Mouse (Mus musculus) lung, adult 2 months (tissue): ENCODE measurements around the gene Cbfa2t3. TPM values are rescaled to one million over a fixed set of nuclear protein-coding genes. Genes with fewer than 3 reads are reported as not detected.

Source experiments
- DNase-seq: peaks from one replicate; pipeline ENCODE4 v3.0.0; 2022
- H3K4me1 ChIP-seq: fragments of 200-500 bp; 2 replicates; pipeline ENCODE4 v1.6.1; 2011; ENCODE audit warnings: low read length; ENCODE audit not compliant: control insufficient read depth, insufficient read depth
- H3K4me3 ChIP-seq: fragments of 200-500 bp; replicated peaks from 2 replicates; pipeline ENCODE3; 2011; ENCODE audit warnings: low read depth, mild to moderate bottlenecking, control low read depth, low read length; ENCODE audit errors: extremely low read depth
- CTCF ChIP-seq: fragments of 200-500 bp; IDR thresholded peaks from 2 replicates; pipeline ENCODE4 v1.5.1; 2011; ENCODE audit warnings: mild to moderate bottlenecking, low read length, control low read depth; ENCODE audit not compliant: insufficient read depth
- POLR2A ChIP-seq: fragments of 200-500 bp; IDR thresholded peaks from 2 replicates; pipeline ENCODE4 v1.6.1; 2011; ENCODE audit warnings: low read depth, mild to moderate bottlenecking, control low read depth, low read length, borderline replicate concordance; ENCODE audit errors: extremely low read depth
- WGBS: fragments of 180-500 bp; shearing (Covaris S2); methylation state at CpG from one replicate; pipeline ENCODE4 v1.1.7; 2018; 5-methylcytosine and 5-hydroxymethylcytosine counted together
- polyA plus RNA-seq: library from polyadenylated mRNA; depleted of rRNA; stranded (reverse); fragments of >200 nt; gene quantifications from 2 replicates; pipeline ENCODE4 v1.2.3, GENCODE M21; 2012

Gene Cbfa2t3
- polyA plus RNA-seq, 1 experiment: 40.0 TPM

DNA sequence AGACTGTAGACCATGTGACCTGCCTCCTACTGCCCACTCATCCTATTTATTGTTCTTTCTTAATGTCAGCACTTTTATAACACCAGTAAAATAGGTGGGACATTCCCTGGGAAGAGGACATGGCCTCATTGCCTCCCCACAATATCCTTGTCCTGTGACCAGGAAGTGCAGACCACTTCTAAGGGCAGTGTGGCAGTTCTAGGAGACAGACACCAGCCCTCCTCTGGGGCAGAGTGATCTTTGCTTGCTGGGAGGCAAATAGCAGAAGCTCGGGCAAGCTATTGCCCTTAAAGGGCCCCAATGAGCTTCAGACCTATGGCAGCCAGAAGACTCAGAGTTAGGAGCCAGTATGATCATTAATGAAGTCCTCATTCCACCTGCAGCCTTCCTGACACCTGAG is 94.3 kb downstream of the Cbfa2t3 start:
- no peak for TF ChIP-seq CTCF
- no peak for TF ChIP-seq POLR2A
- WGBS: 47% methylated on average over 1 of the region's 1 CpGs
- no peaks in the 10 kb centered on the region for H3K4me1 ChIP-seq
- DNase-seq: no peak
- H3K4me3 ChIP-seq: no peak overlapping the region

DNA sequence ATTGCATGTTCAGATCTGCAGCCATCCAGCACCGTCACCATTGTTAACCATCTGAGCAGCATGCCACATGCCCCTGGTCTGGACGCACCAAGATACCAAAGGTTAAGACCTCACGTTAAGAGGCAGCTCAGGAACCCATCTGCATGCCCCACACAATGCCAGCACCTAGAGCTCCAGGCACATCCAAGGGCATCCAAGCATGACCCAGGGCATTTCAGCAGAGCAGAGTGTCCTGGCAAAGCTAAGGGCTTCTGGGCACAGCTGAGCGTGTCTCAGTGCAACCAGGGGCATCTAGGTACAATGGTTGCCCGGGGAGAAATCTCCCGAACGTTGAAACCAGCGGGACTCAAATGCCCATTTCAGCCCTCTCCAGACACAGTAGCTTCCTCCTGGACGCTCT is 98.2 kb downstream of the Cbfa2t3 start:
- WGBS: 91% methylated on average over 9 of the region's 9 CpGs
- H3K4me1 ChIP-seq: no peaks in the 10 kb centered on the region
- no peak for DNase-seq
- H3K4me3 ChIP-seq: no peak overlapping the region
- TF ChIP-seq CTCF (no peak), POLR2A (no peak)

DNA sequence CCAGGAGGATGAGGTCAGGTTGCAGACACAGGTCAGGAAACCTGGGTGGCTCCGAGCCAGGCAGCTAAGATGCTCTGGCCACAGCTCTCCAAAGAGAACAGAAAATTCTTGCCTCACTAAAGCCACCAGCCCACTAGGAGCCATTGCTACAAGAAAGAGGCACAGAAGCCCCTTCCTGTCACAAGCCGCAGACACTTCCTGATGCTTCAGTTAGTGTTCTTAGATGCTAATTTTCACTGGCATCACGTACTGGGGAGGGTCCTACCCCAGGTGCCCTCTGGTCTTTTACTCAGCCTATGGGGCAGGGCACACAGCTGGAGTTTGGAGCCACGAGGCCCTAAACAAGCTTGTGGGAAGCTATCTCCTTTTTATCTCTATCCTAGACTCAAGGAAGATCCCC is 102.9 kb downstream of the Cbfa2t3 start:
- no peak overlapping the region for H3K4me3 ChIP-seq
- DNase-seq: no peak
- 51% methylated on average over 4 of the region's 4 CpGs for WGBS
- TF ChIP-seq CTCF (no peak), POLR2A (no peak)
- H3K4me1 ChIP-seq: no peaks in the 10 kb centered on the region

DNA sequence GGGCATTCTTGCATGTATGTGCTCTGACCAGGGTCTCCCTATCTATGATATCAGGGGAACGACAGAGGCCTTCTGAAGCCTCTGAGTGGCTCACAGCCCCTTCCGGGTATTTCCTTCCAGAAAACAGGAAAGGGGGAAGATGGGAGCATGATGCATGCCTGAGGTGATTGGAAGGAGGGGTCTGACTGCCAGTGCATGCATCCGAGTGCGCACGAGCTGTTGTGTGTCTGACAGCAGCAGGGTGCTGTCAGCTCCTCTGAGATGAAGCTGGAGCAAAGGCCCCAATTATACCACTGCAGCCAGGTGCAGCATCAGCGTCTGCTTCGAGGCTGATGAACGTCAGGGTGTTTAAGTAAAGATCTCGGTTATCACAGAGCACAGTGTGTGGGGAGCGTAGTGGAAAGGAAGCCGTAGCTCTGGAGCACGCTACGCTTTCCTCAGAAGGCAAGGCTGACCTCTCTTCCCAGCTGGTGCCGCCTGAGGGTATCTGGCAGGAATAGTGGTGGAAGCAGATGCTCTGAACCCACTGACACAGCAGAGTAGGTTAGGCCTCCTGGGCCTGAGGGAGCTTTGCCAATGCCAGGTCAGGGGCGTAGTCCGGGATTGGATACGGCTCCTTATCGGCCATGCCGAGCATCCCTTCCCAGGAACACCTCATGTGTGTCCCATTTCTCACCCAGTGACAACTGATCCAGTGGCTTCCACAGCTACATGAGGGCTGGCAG is 105.0 kb downstream of the Cbfa2t3 start:
- Histone ChIP-seq H3K4me1 (no peaks in the 10 kb centered on the region), H3K4me3 (no peak overlapping the region)
- no peak for TF ChIP-seq POLR2A
- no peak for TF ChIP-seq CTCF
- WGBS: 85% methylated on average over 19 of the region's 19 CpGs
- no peak for DNase-seq

DNA sequence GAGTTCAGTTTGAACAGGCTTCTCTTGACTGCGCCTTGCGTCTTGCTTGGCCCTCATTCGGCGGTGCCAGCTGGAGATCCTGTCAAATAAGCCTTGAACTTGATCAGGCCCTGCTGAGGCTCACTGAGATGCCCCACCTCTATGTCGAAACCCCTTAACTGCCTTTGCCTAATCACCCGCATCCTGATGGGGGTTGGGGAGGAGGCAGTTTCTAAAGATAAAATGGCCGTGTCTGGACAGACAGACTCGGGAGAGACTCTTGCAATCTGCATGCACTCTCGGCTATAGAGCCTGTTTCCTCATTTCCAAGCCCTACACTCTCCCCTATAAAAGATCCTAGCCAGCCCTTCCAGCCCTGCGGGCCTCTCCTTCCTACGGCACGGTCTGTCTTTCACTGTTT is 105.7 kb downstream of the Cbfa2t3 start:
- Histone ChIP-seq H3K4me1 (no peaks in the 10 kb centered on the region), H3K4me3 (no peak overlapping the region)
- no peak for DNase-seq
- TF ChIP-seq CTCF (no peak), POLR2A (no peak)
- WGBS: 73% methylated on average over 12 of the region's 12 CpGs

DNA sequence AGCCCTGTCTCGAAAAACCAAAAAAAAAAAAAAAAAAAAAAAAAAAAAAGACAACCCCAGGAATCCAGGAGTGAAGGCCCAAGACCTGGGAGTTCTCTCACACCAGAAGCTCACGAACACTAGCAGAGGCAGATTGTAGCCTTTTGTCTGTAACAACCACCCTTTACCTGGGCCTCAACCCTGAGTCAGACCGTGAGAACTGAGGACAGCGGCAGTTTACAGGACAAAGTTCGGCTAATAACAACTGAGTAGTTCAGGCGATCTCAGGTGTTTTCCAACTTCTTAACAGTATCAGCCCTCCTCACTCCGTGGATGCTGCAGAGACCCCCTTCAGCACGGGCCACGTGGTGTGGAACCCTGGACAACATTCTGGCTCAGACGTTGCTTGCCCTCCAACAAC is 112.2 kb downstream of the Cbfa2t3 start:
- no peak for DNase-seq
- Histone ChIP-seq H3K4me3 (no peak overlapping the region), H3K4me1 (no peaks in the 10 kb centered on the region)
- WGBS: 92% methylated on average over 10 of the region's 10 CpGs
- no peak for TF ChIP-seq CTCF
- TF ChIP-seq POLR2A: no peak

DNA sequence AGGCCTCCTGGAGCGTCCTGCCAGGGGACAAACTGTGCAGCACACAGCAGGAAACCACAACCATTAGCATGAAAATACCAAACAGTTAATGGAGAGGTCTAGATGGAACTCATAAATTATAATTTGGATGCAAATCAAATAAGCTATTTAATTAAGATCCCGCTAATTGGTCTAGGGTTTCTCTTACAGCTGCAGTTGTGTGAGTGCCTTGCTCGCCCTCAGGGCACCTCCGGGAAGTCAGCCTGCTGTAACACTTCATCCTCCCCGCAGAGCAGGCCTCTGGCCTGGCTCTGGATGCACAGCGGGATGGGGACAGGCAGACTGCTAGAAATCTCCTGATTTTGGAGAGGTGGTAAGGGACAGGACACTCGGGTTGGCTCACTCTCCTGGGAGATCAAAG is 112.7 kb downstream of the Cbfa2t3 start:
- 81% methylated on average over 7 of the region's 7 CpGs for WGBS
- no peaks in the 10 kb centered on the region for H3K4me1 ChIP-seq
- no peak for DNase-seq
- no peak overlapping the region for H3K4me3 ChIP-seq
- TF ChIP-seq CTCF: no peak

DNA sequence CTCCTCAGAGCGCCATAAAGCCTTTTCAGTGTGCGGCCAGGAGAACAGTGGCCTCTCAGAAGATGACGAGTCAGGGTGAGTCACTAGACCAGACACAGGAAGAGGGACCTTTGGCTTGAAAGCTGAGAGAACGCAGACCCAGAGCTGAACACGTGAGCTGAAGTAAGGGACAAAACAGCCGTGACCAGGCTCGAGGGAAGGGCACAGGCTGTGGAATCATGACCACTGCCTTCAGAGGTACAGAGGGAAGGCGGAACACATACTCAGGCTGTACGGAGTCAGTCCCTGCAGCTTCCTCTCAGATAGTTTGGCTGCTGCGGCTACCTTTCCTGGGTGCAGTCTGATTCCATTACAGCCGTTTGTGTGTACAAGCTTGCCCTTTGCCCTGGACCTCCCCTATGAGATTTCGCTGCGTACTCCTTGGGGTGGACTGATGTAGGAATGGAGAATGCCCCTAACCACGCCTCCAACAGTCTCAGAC is 113.5 kb downstream of the Cbfa2t3 start:
- DNase-seq: no peak
- no peaks in the 10 kb centered on the region for H3K4me1 ChIP-seq
- 50% methylated on average over 14 of the region's 14 CpGs for WGBS
- TF ChIP-seq POLR2A (no peak), CTCF (no peak)
- no peak overlapping the region for H3K4me3 ChIP-seq

DNA sequence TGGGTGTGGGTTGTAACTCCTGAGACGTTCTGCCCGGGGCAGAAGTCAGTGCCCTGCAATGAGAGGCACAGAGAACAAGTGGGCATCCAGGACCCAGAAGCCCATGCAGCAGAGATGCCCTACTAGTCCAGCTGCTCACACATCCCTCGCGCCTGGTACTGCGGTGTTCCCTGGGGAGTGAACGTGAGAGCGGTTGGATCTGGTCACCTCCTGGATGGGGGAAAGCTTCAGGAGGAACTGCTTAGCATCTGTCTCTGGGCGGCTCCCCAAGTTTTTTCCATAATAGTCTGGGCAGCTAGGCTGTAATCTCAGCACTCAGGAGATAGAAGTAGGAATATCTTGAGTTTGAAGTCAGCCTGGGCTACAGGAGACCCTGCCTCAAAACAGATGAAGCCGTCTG is 113.9 kb downstream of the Cbfa2t3 start:
- H3K4me3 ChIP-seq: no peak overlapping the region
- DNase-seq: no peak
- 86% methylated on average over 9 of the region's 9 CpGs for WGBS
- TF ChIP-seq CTCF (no peak), POLR2A (no peak)
- H3K4me1 ChIP-seq: no peaks in the 10 kb centered on the region

DNA sequence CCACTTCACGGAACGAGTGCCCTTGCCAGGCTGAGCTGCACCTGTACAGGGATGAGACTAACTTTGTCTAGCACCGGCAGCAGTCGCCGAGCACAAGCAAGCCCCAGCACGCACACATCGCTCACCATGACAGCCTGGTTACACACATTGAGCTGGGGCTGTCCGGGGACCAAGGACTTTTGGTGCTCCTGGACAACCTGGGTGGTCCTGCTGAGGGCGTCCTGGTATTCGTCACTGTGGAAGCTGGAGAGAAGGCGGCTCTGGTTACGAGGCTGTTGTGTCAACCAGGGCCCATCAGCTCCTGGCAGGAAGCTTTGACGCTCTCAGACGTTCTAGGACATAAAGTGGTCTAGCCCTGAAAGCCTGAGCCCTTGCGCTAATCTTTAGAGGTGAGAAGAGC is 118.0 kb downstream of the Cbfa2t3 start:
- peaks cover 5% of the 10 kb centered on the region for H3K4me1 ChIP-seq
- no peak for DNase-seq
- no peak for TF ChIP-seq POLR2A
- no peak for TF ChIP-seq CTCF
- 43% methylated on average over 15 of the region's 15 CpGs for WGBS
- H3K4me3 ChIP-seq: no peak overlapping the region
